Mouse (Mus musculus): Measurements from ENCODE around the gene Map3k7. TPM values are rescaled to one million over a fixed set of nuclear protein-coding genes. Genes with fewer than 3 reads are reported as not detected.
"Not testable (repeated sequence)": the region's sequence is repeated elsewhere in the genome, so short reads cannot be mapped to it uniquely, and the experiment has no call there.

Map3k7 gene
- polyA plus RNA-seq, 1 experiment from 2014 or later, result 40.3 TPM

- Histone ChIP-seq H3K9me3 (no peaks in the 10 kb centered on the region), H3K36me3 (peaks cover 62% of the 10 kb centered on the region), H3K4me1 (replicated peaks) (no peaks in the 10 kb centered on the region), H3K27me3 (ENCODE audit: insufficient read depth, poor library complexity, severe bottlenecking) (no peaks in the 10 kb centered on the region), H3K27ac (no peak overlapping the region), H3K4me3 (no peak overlapping the region)
- 89% methylated on average over 6 of the region's 6 CpGs for WGBS
- no peak for DNase-seq (ENCODE audit: low spot score)
Measured at GRCm38 (mm10) chr4:32004773-32005591, 41.1 kb downstream of the Map3k7 start.

- no peaks in the 10 kb centered on the region for H3K9me3 ChIP-seq
- H3K4me1 ChIP-seq (replicated peaks), result no peaks in the 10 kb centered on the region
- DNase-seq (ENCODE audit: low spot score), result no peak
- 66% methylated on average over 3 of the region's 3 CpGs for WGBS
- peaks cover 72% of the 10 kb centered on the region for H3K36me3 ChIP-seq
- H3K4me3 ChIP-seq, result no peak overlapping the region
- no peak overlapping the region for H3K27ac ChIP-seq
- H3K27me3 ChIP-seq (ENCODE audit: insufficient read depth, poor library complexity, severe bottlenecking), result no peaks in the 10 kb centered on the region
Measured at GRCm38 (mm10) chr4:32007174-32007573, 43.3 kb downstream of the Map3k7 start.

- WGBS, result 87% methylated on average over 4 of the region's 4 CpGs
- H3K27me3 ChIP-seq (ENCODE audit: insufficient read depth, poor library complexity, severe bottlenecking), result no peaks in the 10 kb centered on the region
- H3K36me3 ChIP-seq, result peaks cover 77% of the 10 kb centered on the region
- no peak overlapping the region for H3K4me3 ChIP-seq
- no peaks in the 10 kb centered on the region for H3K4me1 ChIP-seq (replicated peaks)
- H3K9me3 ChIP-seq, result no peaks in the 10 kb centered on the region
- DNase-seq (ENCODE audit: low spot score), result no peak
- no peak overlapping the region for H3K27ac ChIP-seq
Measured at GRCm38 (mm10) chr4:32008095-32008494, 44.2 kb downstream of the Map3k7 start.

GRCm38 (mm10) chr4:32010808-32011207 is 46.9 kb downstream of the Map3k7 start:
- Histone ChIP-seq H3K27me3 (ENCODE audit: insufficient read depth, poor library complexity, severe bottlenecking) (no peaks in the 10 kb centered on the region), H3K4me1 (replicated peaks) (no peaks in the 10 kb centered on the region), H3K4me3 (no peak overlapping the region), H3K27ac (no peak overlapping the region), H3K36me3 (peaks cover 82% of the 10 kb centered on the region), H3K9me3 (no peaks in the 10 kb centered on the region)
- no peak for DNase-seq (ENCODE audit: low spot score)
- WGBS, result 87% methylated on average over 5 of the region's 5 CpGs

- no peaks in the 10 kb centered on the region for H3K4me1 ChIP-seq (replicated peaks)
- H3K36me3 ChIP-seq, result peaks cover 83% of the 10 kb centered on the region
- WGBS, result 88% methylated on average over 6 of the region's 6 CpGs
- no peak overlapping the region for H3K4me3 ChIP-seq
- H3K27me3 ChIP-seq (ENCODE audit: insufficient read depth, poor library complexity, severe bottlenecking), result no peaks in the 10 kb centered on the region
- no peaks in the 10 kb centered on the region for H3K9me3 ChIP-seq
- no peak overlapping the region for H3K27ac ChIP-seq
- DNase-seq (ENCODE audit: low spot score), result no peak
Measured at GRCm38 (mm10) chr4:32011218-32011973, 47.5 kb downstream of the Map3k7 start.

- Histone ChIP-seq H3K27ac (no peak overlapping the region), H3K36me3 (peaks cover 72% of the 10 kb centered on the region), H3K27me3 (ENCODE audit: insufficient read depth, poor library complexity, severe bottlenecking) (no peaks in the 10 kb centered on the region), H3K9me3 (no peaks in the 10 kb centered on the region), H3K4me1 (replicated peaks) (no peaks in the 10 kb centered on the region), H3K4me3 (no peak overlapping the region)
- DNase-seq (ENCODE audit: low spot score), result no peak
- WGBS, result 84% methylated on average over 3 of the region's 3 CpGs
Measured at GRCm38 (mm10) chr4:32021131-32021530, 57.2 kb downstream of the Map3k7 start.

GRCm38 (mm10) chr4:32022321-32022720 is 58.4 kb downstream of the Map3k7 start:
- 94% methylated on average over 6 of the region's 6 CpGs for WGBS
- H3K4me3 ChIP-seq, result no peak overlapping the region
- peaks cover 60% of the 10 kb centered on the region for H3K36me3 ChIP-seq

GRCm38 (mm10) chr4:32024170-32024569 is 60.3 kb downstream of the Map3k7 start:
- peaks cover 42% of the 10 kb centered on the region for H3K36me3 ChIP-seq
- not testable (repeated sequence) for H3K4me1 ChIP-seq (replicated peaks); DNase-seq (ENCODE audit: low spot score); H3K27ac ChIP-seq; H3K9me3 ChIP-seq; H3K27me3 ChIP-seq (ENCODE audit: insufficient read depth, poor library complexity, severe bottlenecking); H3K4me3 ChIP-seq
- WGBS, result 87% methylated on average over 2 of the region's 2 CpGs

More at GRCm38 (mm10) chr4:32022321-32022720, 58.4 kb downstream of the Map3k7 start:
- no peak overlapping the region for H3K27ac ChIP-seq
- H3K27me3 ChIP-seq (ENCODE audit: insufficient read depth, poor library complexity, severe bottlenecking), result no peaks in the 10 kb centered on the region
- no peak for DNase-seq (ENCODE audit: low spot score)
- H3K9me3 ChIP-seq, result no peaks in the 10 kb centered on the region
- H3K4me1 ChIP-seq (replicated peaks), result no peaks in the 10 kb centered on the region

- H3K4me3 ChIP-seq, result no peak overlapping the region
- no peaks in the 10 kb centered on the region for H3K4me1 ChIP-seq (replicated peaks)
- no peak for DNase-seq (ENCODE audit: low spot score)
- H3K27ac ChIP-seq, result no peak overlapping the region
- no peaks in the 10 kb centered on the region for H3K27me3 ChIP-seq (ENCODE audit: insufficient read depth, poor library complexity, severe bottlenecking)
- H3K9me3 ChIP-seq, result 0 out of 2 replicates have a peak, but pooled peaks cover 6% of the 10 kb centered on the region
- WGBS, result 91% methylated on average over 2 of the region's 2 CpGs
- peaks cover 33% of the 10 kb centered on the region for H3K36me3 ChIP-seq
Measured at GRCm38 (mm10) chr4:32025105-32025504, 61.2 kb downstream of the Map3k7 start.

GRCm38 (mm10) chr4:32027094-32027493 is 63.2 kb downstream of the Map3k7 start:
- no peak for DNase-seq (ENCODE audit: low spot score)
- H3K27ac ChIP-seq, result no peak overlapping the region
- H3K9me3 ChIP-seq, result 0 out of 2 replicates have a peak, but pooled peaks cover 6% of the 10 kb centered on the region
- peaks cover 14% of the 10 kb centered on the region for H3K36me3 ChIP-seq
- WGBS, result 92% methylated on average over 9 of the region's 9 CpGs
- H3K27me3 ChIP-seq (ENCODE audit: insufficient read depth, poor library complexity, severe bottlenecking), result no peaks in the 10 kb centered on the region
- no peak overlapping the region for H3K4me3 ChIP-seq
- H3K4me1 ChIP-seq (replicated peaks), result no peaks in the 10 kb centered on the region

- H3K9me3 ChIP-seq, result no peaks in the 10 kb centered on the region
- H3K27me3 ChIP-seq (ENCODE audit: insufficient read depth, poor library complexity, severe bottlenecking), result no peaks in the 10 kb centered on the region
- no peak for DNase-seq (ENCODE audit: low spot score)
- H3K36me3 ChIP-seq, result no peaks in the 10 kb centered on the region
- H3K4me1 ChIP-seq (replicated peaks), result peaks cover 22% of the 10 kb centered on the region
- WGBS, result 86% methylated on average over 7 of the region's 7 CpGs
- H3K4me3 ChIP-seq, result no peak overlapping the region
- no peak overlapping the region for H3K27ac ChIP-seq
Measured at GRCm38 (mm10) chr4:32037267-32037666, 73.4 kb downstream of the Map3k7 start.

- H3K4me1 ChIP-seq (replicated peaks), result peaks cover 45% of the 10 kb centered on the region
- WGBS, result 44% methylated on average over 15 of the region's 15 CpGs
Measured at GRCm38 (mm10) chr4:32041741-32042452, 78.0 kb downstream of the Map3k7 start.

More at GRCm38 (mm10) chr4:32041741-32042452, 78.0 kb downstream of the Map3k7 start:
- Histone ChIP-seq H3K4me3 (no peak overlapping the region), H3K27me3 (ENCODE audit: insufficient read depth, poor library complexity, severe bottlenecking) (no peaks in the 10 kb centered on the region), H3K36me3 (no peaks in the 10 kb centered on the region), H3K27ac (peak overlapping the region; percentile 81), H3K9me3 (no peaks in the 10 kb centered on the region)
- peak; percentile 81 for DNase-seq (ENCODE audit: low spot score)
